Mouse (Mus musculus) testis, adult 2 months (tissue): ENCODE measurements around the gene Snx29.

ENCODE experiments used
- CTCF ChIP-seq: fragments of 200-500 bp; IDR thresholded peaks from 2 replicates; pipeline ENCODE4 v1.5.1; 2012; ENCODE audit warnings: low read depth, mild to moderate bottlenecking, inconsistent platforms, low read length, moderate library complexity; ENCODE audit not compliant: control insufficient read depth, insufficient read depth, insufficient replicate concordance
- POLR2A ChIP-seq: fragments of 200-500 bp; IDR thresholded peaks from 2 replicates; pipeline ENCODE4 v1.6.1; 2012; ENCODE audit warnings: low read depth, mild to moderate bottlenecking, inconsistent platforms, low read length, moderate library complexity; ENCODE audit not compliant: control insufficient read depth

DNA sequence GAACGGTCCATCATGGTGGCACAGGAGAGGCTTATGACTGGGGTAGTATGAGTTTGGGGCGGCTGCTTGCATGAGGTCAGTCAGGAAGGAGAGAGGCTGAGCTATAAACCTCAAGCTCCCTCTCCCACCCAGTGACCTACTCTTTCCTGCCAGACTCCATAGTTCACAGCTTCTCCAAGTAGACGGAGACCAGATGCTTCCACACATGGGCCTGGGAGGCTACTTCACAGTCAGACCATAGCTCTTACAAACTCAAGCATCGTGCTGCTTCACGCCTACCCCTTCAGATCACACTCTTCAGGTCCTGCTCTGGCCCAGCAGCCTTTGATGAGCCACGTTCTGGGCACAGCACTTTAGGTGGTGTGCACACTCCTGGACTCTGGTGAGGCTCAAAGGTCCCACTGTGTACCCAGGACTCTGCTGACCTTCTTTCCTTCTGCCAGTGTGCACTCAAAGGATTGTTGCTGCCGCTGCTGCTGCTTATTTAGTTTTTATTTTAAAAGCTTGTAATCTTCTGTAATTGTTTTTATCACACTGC, 313.6 kb downstream of the Snx29 start:
- no peak for TF ChIP-seq POLR2A
- no peak for TF ChIP-seq CTCF
